Mouse (Mus musculus): ENCODE measurements around the gene Bspry. TPM values are rescaled to one million over a fixed set of nuclear protein-coding genes. Genes with fewer than 3 reads are reported as not detected.
"Not testable (repeated sequence)": the region's sequence is repeated elsewhere in the genome, so short reads cannot be mapped to it uniquely, and the experiment has no call there.

Gene Bspry
- total RNA-seq, 2 experiments from 2014 or later: 0.10 TPM; not detected in 1

- intact Hi-C loops (cut with DNase I); DNase-seq: not testable (repeated sequence)
Measured at GRCm38 (mm10) chr4:62479593-62479936, 288 bp upstream of the Bspry start.

DNA sequence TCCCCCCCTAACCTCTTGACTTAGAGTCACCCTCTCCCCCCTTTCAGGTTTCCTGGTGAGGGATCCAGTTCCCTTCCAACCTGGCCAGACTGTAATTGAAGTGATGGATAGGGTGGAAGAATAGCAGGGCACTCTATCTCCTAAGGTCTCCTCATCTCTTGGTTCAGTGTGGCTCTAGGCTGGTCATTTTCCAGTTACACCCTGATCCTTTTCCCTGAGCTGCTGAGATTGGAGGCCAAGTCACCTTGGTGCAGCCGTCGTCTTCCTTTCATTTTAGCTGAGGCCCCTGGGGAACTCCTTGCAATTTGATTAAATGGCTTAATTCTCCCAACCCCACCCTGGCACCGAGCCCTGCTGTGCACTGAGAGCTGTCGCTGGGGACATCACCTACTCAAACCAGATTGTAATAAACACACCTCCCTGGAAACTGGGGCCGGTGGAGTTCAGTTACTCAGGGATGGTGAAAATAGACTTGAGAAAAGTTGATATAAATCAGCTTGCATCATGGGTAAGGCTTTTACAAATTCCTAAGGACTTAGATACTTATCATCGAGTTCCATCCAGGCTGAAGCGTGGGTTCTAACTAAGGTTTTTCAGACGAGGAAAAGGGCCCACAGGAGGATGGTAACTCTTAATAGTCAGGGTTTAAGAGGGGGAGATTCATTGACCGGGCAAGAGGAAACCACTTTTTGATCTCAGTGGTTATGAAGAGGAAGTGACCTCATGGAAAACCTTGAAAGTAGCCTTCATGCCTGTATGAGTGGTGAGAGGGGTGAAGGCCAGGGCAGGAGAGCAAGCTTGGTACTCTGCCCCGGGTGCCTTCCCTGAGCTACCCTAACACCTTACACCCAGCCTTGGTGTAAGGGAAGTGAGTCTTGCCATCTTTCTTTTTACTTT lies 1.1 kb downstream of the Bspry start:
- intact Hi-C loops (cut with DNase I): no loop called here
- no peak for DNase-seq

- DNase-seq: no peak
- intact Hi-C loops (cut with DNase I): no loop called here
Measured at GRCm38 (mm10) chr4:62484928-62485327, 5.1 kb downstream of the Bspry start.

DNA sequence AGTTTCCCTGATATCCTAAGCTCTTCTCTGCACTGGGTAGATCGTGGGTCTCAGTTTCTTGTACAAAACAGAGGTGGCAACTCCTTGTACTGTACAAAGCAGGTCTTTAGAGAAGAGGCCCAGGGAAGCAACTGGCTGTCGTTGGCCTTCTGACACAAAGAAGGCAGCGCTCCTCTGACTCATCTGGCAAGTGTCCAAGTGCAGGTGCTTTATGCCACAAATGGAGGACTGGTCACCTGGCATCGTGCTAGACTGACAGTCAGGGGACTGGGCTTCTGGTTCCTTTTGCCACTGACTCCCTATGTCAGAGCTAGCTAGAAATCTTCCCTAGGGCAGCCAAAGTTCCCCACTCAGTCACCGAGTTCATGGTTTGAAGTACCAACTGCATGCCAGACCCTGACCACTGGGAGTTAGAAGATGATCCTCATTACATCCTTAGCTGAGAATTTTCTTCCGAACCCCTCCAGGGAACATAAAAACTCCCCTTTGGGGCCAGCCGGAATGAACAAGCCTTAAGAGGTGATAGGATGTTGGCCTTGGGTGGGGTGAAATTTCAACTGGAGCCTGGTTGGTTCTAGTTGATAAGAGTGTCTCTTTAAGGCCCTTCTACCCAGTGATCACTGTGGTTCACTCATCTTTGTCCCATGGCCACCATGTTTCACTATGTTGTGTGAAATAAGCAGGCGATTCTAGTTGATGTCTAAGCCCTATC lies 5.8 kb downstream of the Bspry start:
- intact Hi-C loops (cut with DNase I): no loop called here
- DNase-seq: no peak

- intact Hi-C loops (cut with DNase I): no loop called here
- no peak for DNase-seq
Measured at GRCm38 (mm10) chr4:62486162-62486696, 6.4 kb downstream of the Bspry start.

DNA sequence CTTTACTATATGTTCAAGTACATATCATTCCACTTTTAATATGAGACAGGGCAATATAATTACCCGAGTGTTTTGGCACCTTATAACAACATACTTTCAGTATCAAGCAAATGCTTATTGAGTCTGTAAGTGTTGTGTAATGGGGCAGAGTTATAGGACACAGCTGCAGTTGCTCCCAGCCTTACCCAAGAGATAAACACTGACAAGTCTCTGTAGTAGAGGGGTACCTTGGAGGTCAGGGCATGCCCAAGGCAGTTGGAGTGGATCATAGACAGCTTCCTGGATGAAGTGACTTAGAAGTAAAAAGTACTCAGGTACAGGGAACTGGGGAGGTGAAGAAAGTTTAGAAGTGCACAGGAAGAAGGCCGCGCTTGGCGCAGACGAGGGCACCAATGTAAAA lies 7.3 kb downstream of the Bspry start:
- intact Hi-C loops (cut with DNase I): no loop called here
- DNase-seq: no peak

DNA sequence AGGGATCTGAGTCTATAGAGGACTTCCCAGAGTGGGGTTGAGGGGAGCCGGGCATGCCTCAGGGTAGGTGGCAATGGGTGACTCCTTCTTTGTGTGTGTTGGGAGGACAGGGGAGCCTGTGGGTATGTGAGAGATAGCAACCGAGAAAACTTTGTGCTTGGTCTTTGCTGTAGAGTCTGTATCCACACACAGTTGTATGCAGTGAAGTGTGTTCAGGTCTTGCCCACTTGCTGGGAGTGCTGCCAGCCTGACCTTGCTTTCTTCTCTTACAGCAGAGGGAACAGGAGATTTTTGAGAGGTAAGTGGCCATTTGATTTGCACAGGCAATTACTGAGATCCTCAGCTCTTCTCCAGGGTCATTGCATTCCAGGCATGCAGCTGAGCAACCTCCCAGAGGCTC lies 8.1 kb downstream of the Bspry start:
- no peak for DNase-seq
- intact Hi-C loops (cut with DNase I): no loop called here

- intact Hi-C loops (cut with DNase I): no loop called here
- no peak for DNase-seq
Measured at GRCm38 (mm10) chr4:62492682-62493081, 12.8 kb downstream of the Bspry start.

GRCm38 (mm10) chr4:62494230-62494629 lies 14.4 kb downstream of the Bspry start:
- DNase-seq: no peak
- intact Hi-C loops (cut with DNase I): no loop called here

DNA sequence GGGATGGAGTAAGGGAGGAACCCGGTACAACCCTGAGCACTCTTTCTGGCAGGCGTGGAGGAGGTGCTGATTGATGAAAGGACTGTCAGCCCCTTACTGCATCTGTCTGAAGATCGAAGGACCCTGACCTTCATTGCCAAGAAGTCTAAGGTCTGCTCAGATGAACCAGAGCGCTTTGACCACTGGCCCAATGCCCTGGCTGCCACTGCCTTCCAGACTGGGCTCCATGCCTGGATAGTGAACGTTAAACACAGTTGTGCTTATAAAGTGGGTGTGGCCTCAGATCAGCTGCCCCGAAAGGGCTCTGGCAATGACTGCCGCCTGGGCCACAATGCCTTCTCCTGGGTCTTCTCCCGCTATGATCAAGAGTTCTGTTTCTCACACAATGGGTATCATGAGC lies 16.1 kb downstream of the Bspry start:
- peak in 1 of 2 experiments; percentile 26 for DNase-seq
- intact Hi-C loops (cut with DNase I): loop anchor here (5.0 kb wide), 1 partner anchor 39 kb away; no protein-coding TSS in a partner anchor

GRCm38 (mm10) chr4:62496815-62497214 lies 17.0 kb downstream of the Bspry start:
- DNase-seq: no peak
- intact Hi-C loops (cut with DNase I): loop anchor here (5.0 kb wide), 1 partner anchor 40 kb away; no protein-coding TSS in a partner anchor

DNA sequence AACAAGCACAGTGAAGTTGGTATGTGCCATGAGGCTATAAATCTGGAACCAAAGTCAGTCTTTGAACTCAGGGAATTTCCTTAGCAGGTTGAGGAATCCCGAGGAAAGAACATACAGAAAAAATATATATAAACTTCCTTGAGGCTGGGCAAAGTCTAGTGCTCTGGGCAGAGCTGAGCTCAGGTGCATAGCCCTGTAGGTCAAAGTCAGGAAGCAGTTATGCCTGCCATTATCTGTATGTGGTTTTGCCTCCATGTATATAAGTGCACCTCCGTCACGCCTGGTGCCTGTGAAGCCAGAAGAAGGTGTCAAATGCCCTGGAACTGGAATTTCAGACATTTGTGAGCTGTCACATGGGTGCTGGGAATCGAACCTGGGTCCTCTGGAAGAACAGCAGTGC lies 20.9 kb downstream of the Bspry start:
- intact Hi-C loops (cut with DNase I): no loop called here
- DNase-seq: no peak

DNA sequence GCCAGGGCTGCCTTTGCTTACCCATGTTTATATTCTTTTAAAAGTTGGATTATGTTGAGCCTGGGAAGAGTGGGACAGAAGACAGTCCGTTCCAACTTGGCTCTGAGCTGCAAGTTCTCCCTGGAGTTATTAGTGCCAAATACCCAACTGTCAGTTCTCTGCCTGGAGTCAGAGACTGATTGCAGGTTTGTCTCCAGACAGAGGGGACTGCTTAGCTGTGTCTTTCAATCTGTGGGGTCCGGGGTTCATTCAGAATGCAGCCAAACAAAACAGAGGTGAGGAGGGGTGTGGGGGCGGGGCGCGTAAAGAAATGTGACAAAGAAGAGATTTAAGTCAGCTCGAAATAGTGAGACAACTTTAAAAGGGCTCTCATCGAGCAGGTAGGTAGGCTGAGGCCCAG lies 21.7 kb downstream of the Bspry start:
- intact Hi-C loops (cut with DNase I): no loop called here
- DNase-seq: no peak

- intact Hi-C loops (cut with DNase I): no loop called here
- DNase-seq: peak; percentile 85 to 89
Measured at GRCm38 (mm10) chr4:62501964-62502732, 22.3 kb downstream of the Bspry start.

GRCm38 (mm10) chr4:62502969-62503368 lies 23.1 kb downstream of the Bspry start:
- intact Hi-C loops (cut with DNase I): no loop called here
- DNase-seq: no peak

DNA sequence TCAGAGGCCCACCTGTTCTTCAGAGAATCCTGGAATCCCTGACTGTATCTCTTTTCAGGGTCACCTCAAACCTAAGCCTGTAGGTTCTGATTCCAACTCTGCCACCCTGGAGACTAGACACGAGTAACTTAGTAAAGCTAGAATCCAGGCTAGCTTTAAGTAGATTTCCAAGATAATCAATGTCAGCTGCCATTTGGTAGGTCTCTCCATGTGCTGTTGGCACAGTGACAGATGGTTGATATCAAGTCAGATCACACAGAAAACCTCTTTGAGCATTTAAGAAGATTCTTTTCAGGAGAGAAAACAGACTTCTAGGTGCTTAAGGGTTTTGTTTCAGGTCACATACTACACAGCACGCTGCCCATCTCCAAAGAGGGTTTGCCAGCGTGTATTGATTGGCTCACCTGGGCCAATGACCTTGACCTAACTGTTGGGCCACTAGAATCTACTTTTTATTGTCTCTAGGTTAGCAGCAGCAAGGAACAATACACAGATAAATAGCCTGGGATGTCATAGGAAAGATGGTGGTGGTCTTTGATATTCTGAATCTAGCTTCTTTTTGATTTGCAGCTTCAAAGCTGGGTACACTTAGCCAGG lies 23.6 kb downstream of the Bspry start, which contains the start of gene Hdhd3:
Gene Hdhd3, minus strand, starts transcription at position 94 of the 597 bp plus-strand sequence.
- no peak for DNase-seq
- intact Hi-C loops (cut with DNase I): no loop called here

DNA sequence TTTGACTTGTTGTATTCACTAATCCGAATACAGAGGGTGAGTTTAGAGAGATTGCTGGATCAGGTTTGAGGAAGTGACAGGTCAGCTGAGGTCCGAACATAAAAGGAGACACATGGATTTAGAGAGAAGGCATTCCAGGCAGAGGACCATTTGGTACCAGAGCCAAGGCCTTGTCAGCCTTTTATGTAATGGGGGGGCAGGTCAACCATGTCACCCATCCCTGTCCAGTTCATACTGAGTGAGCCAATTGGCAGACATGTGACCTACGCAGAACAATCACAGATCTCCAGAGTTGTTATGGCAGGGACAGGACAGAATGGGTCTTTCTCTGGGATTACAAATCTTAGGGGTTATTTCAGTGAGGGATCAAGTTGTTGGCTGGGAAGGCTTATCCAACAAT lies 26.1 kb downstream of the Bspry start:
- intact Hi-C loops (cut with DNase I): loop anchor here (5.0 kb wide), 2 partner anchors 94 to 164 kb away; no protein-coding TSS in a partner anchor
- no peak for DNase-seq

GRCm38 (mm10) chr4:62506798-62507197 lies 26.9 kb downstream of the Bspry start:
- DNase-seq: no peak
- intact Hi-C loops (cut with DNase I): loop anchor here (5.0 kb wide), 2 partner anchors 94 to 164 kb away; no protein-coding TSS in a partner anchor

DNA sequence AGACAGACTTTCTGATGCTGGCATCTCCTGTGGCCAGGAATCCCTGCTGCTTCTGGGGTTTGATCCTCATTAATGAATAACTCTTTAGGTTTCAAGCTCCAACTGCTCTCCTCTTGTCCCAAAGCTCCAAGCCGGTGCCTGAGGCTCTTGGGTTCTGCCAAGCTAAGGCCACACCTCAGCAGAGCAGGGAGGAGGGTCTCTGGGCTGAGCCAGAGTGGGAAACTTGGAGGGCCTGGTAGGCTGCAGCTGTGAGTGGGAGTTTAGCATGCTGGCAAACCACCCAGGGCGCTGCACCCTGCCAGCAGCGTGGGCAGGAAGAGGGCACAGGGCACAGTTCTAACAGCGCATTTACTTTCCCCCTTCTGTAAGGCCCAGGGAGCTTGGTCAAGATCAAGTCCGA lies 29.0 kb downstream of the Bspry start:
- DNase-seq: no peak
- intact Hi-C loops (cut with DNase I): loop anchor here (5.0 kb wide), 2 partner anchors 97 to 167 kb away; no protein-coding TSS in a partner anchor

- no peak for DNase-seq
- intact Hi-C loops (cut with DNase I): loop anchor here (5.0 kb wide), 2 partner anchors 98 to 168 kb away; no protein-coding TSS in a partner anchor
Measured at GRCm38 (mm10) chr4:62509946-62510345, 30.1 kb downstream of the Bspry start.

Measured in gastrocnemius, postnatal 36 days (tissue).